Mouse (Mus musculus) intestine, postnatal 0 days (tissue): ENCODE data around the gene Rab31. TPM values are rescaled to one million over a fixed set of nuclear protein-coding genes. Genes with fewer than 3 reads are reported as not detected.

ENCODE experiments used
- ATAC-seq: fragments of 200-750 bp; cut with Nextera tagmentation; 2 replicates; pipeline ENCODE4 v1.8.0; 2017; ENCODE audit warnings: mild to moderate bottlenecking, moderate TSS enrichment, moderate library complexity
- H3K27ac ChIP-seq: fragments of 300-500 bp; sonication (generic); 2 replicates; pipeline ENCODE4 v1.5.1; 2014; ENCODE audit warnings: mild to moderate bottlenecking, low read depth, low read length, moderate library complexity
- H3K27me3 ChIP-seq: fragments of 300-500 bp; sonication (generic); replicated peaks from 2 replicates; pipeline ENCODE4 v1.6.1; 2014; ENCODE audit warnings: low read length, mixed read lengths; ENCODE audit not compliant: control insufficient read depth, insufficient read depth
- H3K36me3 ChIP-seq: fragments of 300-500 bp; sonication (generic); 2 replicates; pipeline ENCODE4 v1.6.1; 2014; ENCODE audit warnings: mild to moderate bottlenecking, moderate library complexity; ENCODE audit not compliant: control insufficient read depth, insufficient read depth
- H3K4me1 ChIP-seq: fragments of 300-500 bp; sonication (generic); replicated peaks from 2 replicates; pipeline ENCODE4 v1.6.1; 2014; ENCODE audit warnings: antibody characterized with exemption, low read length, mixed read lengths; ENCODE audit not compliant: control insufficient read depth, insufficient read depth
- H3K4me2 ChIP-seq: fragments of 300-500 bp; sonication (generic); replicated peaks from 2 replicates; pipeline ENCODE4 v1.6.1; 2014; ENCODE audit warnings: low read depth, mild to moderate bottlenecking, moderate library complexity
- H3K4me3 ChIP-seq: fragments of 300-500 bp; sonication (generic); 2 replicates; pipeline ENCODE4 v1.5.1; 2014; ENCODE audit warnings: low read depth, low read length
- H3K9ac ChIP-seq: fragments of 300-500 bp; sonication (generic); 2 replicates; pipeline ENCODE4 v1.6.1; 2014; ENCODE audit warnings: mild to moderate bottlenecking, low read depth, low read length
- H3K9me3 ChIP-seq: fragments of 300-500 bp; sonication (generic); 2 replicates; pipeline ENCODE4 v1.6.1; 2016; ENCODE audit warnings: mixed run types; ENCODE audit not compliant: control insufficient read depth
- CTCF ChIP-seq: sonication (generic); IDR thresholded peaks from 2 replicates; pipeline ENCODE4 v1.5.1; 2016; ENCODE audit warnings: low read depth, mild to moderate bottlenecking, control low read depth, antibody characterized with exemption, moderate library complexity
- WGBS: fragments of 180-500 bp; shearing (Covaris S2); extraction: QIAGEN DNeasy Blood & Tissue Kit; methylation state at CpG from one replicate; pipeline ENCODE4 v1.1.7; 2014; 5-methylcytosine and 5-hydroxymethylcytosine counted together
- polyA plus RNA-seq: library from polyadenylated mRNA; unstranded; fragments of >200 nt; fragmentation: Nextera tagmentation; extraction: Ambion mirVana; gene quantifications from 2 replicates; pipeline ENCODE4 v1.2.1, GENCODE M21; 2015

Gene Rab31
- polyA plus RNA-seq, 1 experiment from 2014 or later: 30.5 TPM

DNA sequence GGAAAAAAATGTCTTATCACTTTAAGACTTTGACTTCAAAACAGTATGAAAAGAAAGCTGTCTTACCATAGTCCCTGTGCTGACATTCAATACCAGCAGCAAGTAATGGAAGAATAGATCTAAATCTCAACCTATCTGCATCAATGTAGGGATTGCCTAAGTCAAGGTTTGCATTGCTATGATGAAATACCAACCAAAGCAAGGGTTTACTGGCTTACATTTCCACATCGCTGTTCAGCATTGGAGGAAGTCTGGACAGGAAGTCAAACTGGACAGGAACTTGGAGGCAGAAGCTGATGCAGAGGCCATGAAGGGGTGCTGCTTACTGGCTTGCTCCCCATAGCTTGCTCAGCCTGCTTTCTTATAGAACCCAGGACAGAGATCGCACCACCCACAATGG, 54.0 kb downstream of the Rab31 start:
- Histone ChIP-seq H3K4me3 (no peak overlapping the region), H3K9me3 (no peaks in the 10 kb centered on the region), H3K27me3 (no peaks in the 10 kb centered on the region), H3K36me3 (no peaks in the 10 kb centered on the region; the same call in 1 of the 2 replicates), H3K4me1 (no peaks in the 10 kb centered on the region), H3K4me2 (no peak overlapping the region), H3K9ac (no peak overlapping the region), H3K27ac (0 out of 2 replicates have a peak overlapping the region, but pooled peaks have one; percentile 6)
- 83% methylated on average over 2 of the region's 2 CpGs for WGBS
- ATAC-seq: 0 out of 2 replicates have a peak, but pooled peaks have one; percentile 26
- no peak for TF ChIP-seq CTCF

DNA sequence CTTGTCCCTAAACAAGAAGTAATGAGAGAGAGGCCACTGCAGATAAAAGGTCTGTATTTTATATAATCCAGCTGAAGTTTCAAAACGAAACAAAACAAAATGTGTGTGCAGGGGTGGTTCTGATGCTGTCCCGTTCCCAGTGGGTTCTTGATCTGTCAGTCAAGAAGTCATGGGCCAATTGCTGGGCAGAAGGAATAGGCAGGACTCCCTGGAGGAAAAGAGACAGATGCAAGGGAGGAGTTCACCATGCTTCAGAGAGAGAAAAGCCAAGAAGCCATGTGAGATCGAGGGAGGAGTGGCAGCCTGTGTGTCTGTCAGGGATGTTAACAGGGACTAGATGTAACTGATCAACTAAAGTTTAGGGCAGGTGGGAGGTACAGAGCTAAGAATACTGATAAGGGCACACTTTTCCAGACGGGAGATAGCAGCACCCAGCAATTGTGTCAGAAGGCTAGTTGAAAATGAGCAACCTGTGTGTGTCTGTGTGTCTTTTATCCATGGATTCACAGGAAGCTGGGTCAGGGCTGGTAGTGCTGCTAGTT, 54.8 kb downstream of the Rab31 start:
- Histone ChIP-seq H3K4me2 (no peak overlapping the region), H3K27me3 (no peaks in the 10 kb centered on the region), H3K36me3 (no peaks in the 10 kb centered on the region; the same call in 1 of the 2 replicates), H3K9me3 (no peaks in the 10 kb centered on the region), H3K4me3 (no peak overlapping the region), H3K27ac (no peak overlapping the region), H3K9ac (no peak overlapping the region), H3K4me1 (no peaks in the 10 kb centered on the region)
- 49% methylated on average over 4 of the region's 4 CpGs for WGBS
- TF ChIP-seq CTCF: no peak
- peak; percentile 51 for ATAC-seq

DNA sequence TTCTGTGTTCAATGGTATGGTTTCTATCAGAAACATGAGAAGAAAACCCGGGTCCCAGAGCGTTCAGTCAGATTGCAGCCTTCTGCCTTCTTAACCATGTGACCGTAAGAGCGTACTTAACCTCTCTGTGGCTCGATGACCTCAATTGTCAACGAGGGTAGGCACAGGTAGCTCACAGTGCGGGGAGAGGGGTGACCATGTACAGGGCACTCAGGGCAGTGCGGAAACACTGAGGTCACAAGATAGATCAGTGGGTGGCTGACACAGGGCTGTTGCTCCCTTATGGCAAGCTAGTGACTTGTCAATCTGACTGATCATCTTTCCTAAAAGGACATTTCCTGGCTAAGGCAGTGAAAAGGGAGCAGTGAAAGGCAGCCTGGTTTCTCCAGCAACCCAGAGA, 58.5 kb downstream of the Rab31 start:
- Histone ChIP-seq H3K4me2 (no peak overlapping the region), H3K27me3 (no peaks in the 10 kb centered on the region), H3K4me3 (no peak overlapping the region), H3K27ac (no peak overlapping the region), H3K9me3 (peaks cover 3% of the 10 kb centered on the region; the same call in 1 of the 2 replicates), H3K4me1 (no peaks in the 10 kb centered on the region), H3K9ac (no peak overlapping the region), H3K36me3 (no peaks in the 10 kb centered on the region; the same call in 1 of the 2 replicates)
- TF ChIP-seq CTCF: no peak
- no peak for ATAC-seq
- WGBS: 67% methylated on average over 8 of the region's 8 CpGs

DNA sequence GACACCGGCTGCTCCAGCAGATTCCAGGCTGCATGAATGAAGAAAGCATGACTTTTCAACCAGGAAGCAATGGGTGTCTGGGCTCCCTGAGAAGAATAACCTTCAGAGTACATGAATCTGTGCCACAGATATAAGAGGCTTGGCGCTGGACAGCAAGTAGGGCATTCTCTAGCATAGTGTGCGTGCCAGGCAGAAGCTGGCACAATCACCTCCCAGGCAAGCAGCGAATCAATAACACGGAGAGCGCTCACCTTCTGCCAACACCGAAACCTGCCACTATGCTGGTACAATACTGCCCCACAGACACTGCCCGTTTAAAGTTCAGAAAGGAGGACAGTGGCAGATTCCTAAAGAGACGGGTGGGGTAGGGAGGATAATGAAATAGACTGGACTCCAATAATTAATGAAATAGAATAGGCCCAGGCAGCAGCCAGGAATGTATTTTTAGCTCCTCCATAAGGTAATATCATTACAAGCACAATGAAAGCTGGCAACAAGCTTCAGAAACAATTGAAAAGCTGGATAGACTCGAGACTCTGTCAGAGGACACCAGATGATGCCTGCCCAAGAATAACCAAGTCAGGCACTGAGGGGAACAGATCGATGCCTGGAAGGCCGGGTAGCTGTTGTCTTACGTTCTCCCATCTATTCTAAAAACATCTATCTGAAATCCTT, 59.6 kb downstream of the Rab31 start:
- Histone ChIP-seq H3K4me2 (no peak overlapping the region), H3K36me3 (no peaks in the 10 kb centered on the region; the same call in 1 of the 2 replicates), H3K4me1 (no peaks in the 10 kb centered on the region), H3K27ac (no peak overlapping the region), H3K27me3 (no peaks in the 10 kb centered on the region), H3K9me3 (peaks cover 3% of the 10 kb centered on the region; the same call in 1 of the 2 replicates), H3K9ac (no peak overlapping the region), H3K4me3 (no peak overlapping the region)
- no peak for TF ChIP-seq CTCF
- 91% methylated on average over 13 of the region's 13 CpGs for WGBS
- no peak for ATAC-seq

DNA sequence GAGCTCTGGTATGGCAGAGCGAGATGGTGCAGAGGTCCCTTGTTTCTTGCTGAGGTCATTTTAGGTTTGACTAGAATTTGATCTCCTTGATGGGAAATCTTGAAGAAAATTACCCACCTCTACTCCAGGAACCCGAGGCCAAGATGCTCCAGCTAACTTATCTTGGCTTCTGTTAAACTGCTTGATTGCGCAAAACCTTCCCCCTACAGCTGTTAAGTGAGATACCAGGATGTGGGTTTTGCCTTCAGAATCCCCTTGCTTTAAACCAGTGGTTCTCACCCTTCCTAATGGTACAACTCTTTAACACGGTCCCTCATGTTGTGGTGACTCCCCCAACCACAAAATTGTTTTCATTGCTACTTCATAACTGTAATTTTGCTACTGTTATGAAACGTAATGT, 60.8 kb downstream of the Rab31 start:
- Histone ChIP-seq H3K4me2 (no peak overlapping the region), H3K4me3 (no peak overlapping the region), H3K27me3 (no peaks in the 10 kb centered on the region), H3K9ac (no peak overlapping the region), H3K4me1 (no peaks in the 10 kb centered on the region), H3K27ac (no peak overlapping the region), H3K36me3 (no peaks in the 10 kb centered on the region), H3K9me3 (peaks cover 3% of the 10 kb centered on the region; the same call in 1 of the 2 replicates)
- ATAC-seq: no peak
- TF ChIP-seq CTCF: no peak
- whole genome bisulfite sequencing: 94% methylated on average over 5 of the region's 5 CpGs

DNA sequence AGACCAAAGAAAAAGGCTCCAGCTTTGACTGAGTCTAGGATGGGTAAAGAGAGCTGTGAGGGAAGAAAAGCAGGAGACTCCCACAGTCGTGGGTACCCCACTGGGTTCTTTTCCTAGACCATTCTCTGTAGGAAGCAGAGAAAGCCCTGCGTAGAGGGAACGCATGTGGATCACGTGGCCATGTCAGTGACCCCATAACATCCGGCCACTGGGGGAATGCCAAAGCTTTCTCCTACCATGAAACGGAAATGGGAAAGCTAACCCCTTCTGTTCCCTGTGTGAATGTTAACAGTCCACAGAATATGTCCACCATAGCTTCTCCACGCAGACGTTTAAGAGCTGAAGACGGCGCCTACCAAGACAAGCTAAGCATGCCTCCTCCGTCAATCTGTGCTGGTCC, 62.0 kb downstream of the Rab31 start:
- no peaks in the 10 kb centered on the region for H3K4me1 ChIP-seq
- H3K4me2 ChIP-seq: no peak overlapping the region
- no peak overlapping the region for H3K4me3 ChIP-seq
- H3K9ac ChIP-seq: no peak overlapping the region
- H3K9me3 ChIP-seq: peaks cover 3% of the 10 kb centered on the region; the same call in 1 of the 2 replicates
- no peaks in the 10 kb centered on the region for H3K27me3 ChIP-seq
- WGBS: 87% methylated on average over 11 of the region's 11 CpGs
- TF ChIP-seq CTCF: no peak
- H3K36me3 ChIP-seq: no peaks in the 10 kb centered on the region
- ATAC-seq: no peak
- no peak overlapping the region for H3K27ac ChIP-seq
